Mouse (Mus musculus) neural tube, embryonic 12.5 days (tissue): ENCODE results near the gene Stoml3. TPM values are rescaled to one million over a fixed set of nuclear protein-coding genes. Genes with fewer than 3 reads are reported as not detected.

Source experiments
- ATAC-seq: fragments of 200-750 bp; cut with Nextera tagmentation; 2 replicates; pipeline ENCODE4 v1.8.0; 2017; ENCODE audit warnings: low read depth, mild to moderate bottlenecking, moderate TSS enrichment, moderate library complexity; ENCODE audit not compliant: low FRiP score
- H3K27ac ChIP-seq: fragments of 300-500 bp; sonication (generic); 2 replicates; pipeline ENCODE4 v1.5.1; 2016
- H3K27me3 ChIP-seq: fragments of 300-500 bp; sonication (generic); replicated peaks from 2 replicates; pipeline ENCODE4 v1.6.1; 2016; ENCODE audit warnings: mild to moderate bottlenecking
- H3K36me3 ChIP-seq: fragments of 300-500 bp; sonication (generic); 2 replicates; pipeline ENCODE4 v1.6.1; 2016; ENCODE audit warnings: mild to moderate bottlenecking
- H3K4me1 ChIP-seq: fragments of 300-500 bp; sonication (generic); 2 replicates; pipeline ENCODE4 v1.6.1; 2016
- H3K4me2 ChIP-seq: fragments of 300-500 bp; sonication (generic); replicated peaks from 2 replicates; pipeline ENCODE4 v1.6.1; 2016; ENCODE audit warnings: mild to moderate bottlenecking
- H3K4me3 ChIP-seq: fragments of 300-500 bp; sonication (generic); 2 replicates; pipeline ENCODE4 v1.5.1; 2016
- H3K9ac ChIP-seq: fragments of 300-500 bp; sonication (generic); 2 replicates; pipeline ENCODE4 v1.6.1; 2016; ENCODE audit warnings: mild to moderate bottlenecking
- H3K9me3 ChIP-seq: fragments of 300-500 bp; sonication (generic); 2 replicates; pipeline ENCODE4 v1.6.1; 2016; ENCODE audit warnings: mild to moderate bottlenecking
- WGBS: fragments of 180-500 bp; shearing (Covaris S2); methylation state at CpG from one replicate; pipeline ENCODE4 v1.1.7; 2016; 5-methylcytosine and 5-hydroxymethylcytosine counted together
- polyA plus RNA-seq: library from polyadenylated mRNA; unstranded; fragments of >200 nt; fragmentation: Nextera tagmentation; extraction: Ambion mirVana; gene quantifications from 2 replicates; pipeline ENCODE4 v1.2.1, GENCODE M21; 2016

The Stoml3 gene
- 0.14 TPM in 1 of 2 replicates, not detected in the other for polyA plus RNA-seq

DNA sequence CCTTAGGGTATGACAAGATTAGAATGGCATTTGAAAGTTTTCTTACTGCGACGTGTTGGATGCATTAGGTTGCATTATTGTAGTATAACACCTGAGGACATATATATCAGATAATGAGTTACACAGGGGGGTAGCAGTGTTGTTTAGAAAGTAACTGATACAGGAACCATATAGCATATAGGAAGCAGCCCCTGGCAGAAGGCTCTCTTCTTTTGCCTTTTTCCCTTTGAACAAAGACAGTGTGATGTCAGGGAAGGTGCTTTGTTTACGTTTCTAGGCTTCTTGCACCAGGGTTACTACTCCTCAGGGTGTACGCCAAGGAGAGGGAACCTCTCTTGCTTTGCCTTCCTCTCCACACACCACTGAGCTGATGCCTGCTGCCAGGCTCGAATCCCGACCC, at the start of gene Stoml3:
Stoml3 (plus strand) TSS at position 301 of the 400 bp plus-strand sequence.
- Histone ChIP-seq H3K9ac (no peak within 1 kb of the TSS), H3K9me3 (no peaks in the 10 kb centered on the region), H3K36me3 (no peaks in the 10 kb centered on the region), H3K27me3 (no peaks in the 10 kb centered on the region), H3K4me3 (no peak within 1 kb of the TSS), H3K27ac (no peak within 1 kb of the TSS), H3K4me1 (no peaks in the 10 kb centered on the region), H3K4me2 (no peak within 1 kb of the TSS)
- ATAC-seq: no peak
- 83% methylated on average over 6 of the region's 6 CpGs for WGBS

DNA sequence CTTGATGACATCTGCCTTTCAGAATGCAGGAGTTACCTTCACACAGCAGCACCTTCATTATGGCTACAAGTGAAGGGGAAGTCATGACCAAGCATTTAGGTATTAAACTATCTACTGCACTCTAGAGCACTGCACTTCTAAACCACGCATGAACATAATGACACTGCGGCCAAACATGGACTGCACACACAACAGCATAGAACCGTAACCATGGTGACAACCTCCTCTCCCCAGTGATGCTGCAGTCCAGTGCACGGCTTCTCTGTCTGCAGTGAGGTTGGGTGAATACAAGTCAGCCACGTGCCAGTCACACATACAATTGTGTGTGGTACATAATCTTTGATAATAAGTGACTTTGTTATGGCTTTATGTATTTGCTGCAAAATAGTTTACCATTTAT, 42.9 kb upstream of the Stoml3 start:
- ATAC-seq: peak; percentile 70; the same call in 1 of the 2 replicates
- Histone ChIP-seq H3K9me3 (no peaks in the 10 kb centered on the region), H3K4me3 (no peak overlapping the region), H3K4me2 (no peak overlapping the region), H3K36me3 (peaks cover 5% of the 10 kb centered on the region; the same call in 1 of the 2 replicates), H3K9ac (no peak overlapping the region), H3K27me3 (no peaks in the 10 kb centered on the region), H3K4me1 (no peaks in the 10 kb centered on the region), H3K27ac (no peak overlapping the region)
- 61% methylated on average over 5 of the region's 5 CpGs for WGBS

DNA sequence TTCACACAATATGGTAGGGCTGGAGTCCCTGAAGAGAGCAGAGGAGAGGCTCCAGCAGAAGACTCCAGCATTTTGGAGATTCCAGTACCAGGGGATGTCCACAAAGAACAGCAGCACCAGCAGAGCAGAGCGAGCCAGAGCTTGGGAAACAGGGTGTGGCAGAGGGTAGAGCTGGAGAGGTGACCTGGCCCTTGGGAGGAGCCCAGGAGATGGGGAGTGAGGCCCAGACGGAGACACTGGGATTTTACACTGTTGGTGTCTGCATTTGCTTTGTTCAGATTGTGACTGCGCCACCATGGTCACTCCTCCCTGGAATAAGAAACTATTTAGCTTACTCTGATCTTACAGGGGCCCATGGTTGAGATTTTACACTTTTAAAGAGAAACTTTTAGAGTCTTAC, 41.7 kb upstream of the Stoml3 start:
- ATAC-seq: no peak
- Histone ChIP-seq H3K27ac (no peak overlapping the region), H3K4me2 (no peak overlapping the region), H3K4me3 (no peak overlapping the region), H3K4me1 (no peaks in the 10 kb centered on the region), H3K9ac (no peak overlapping the region), H3K27me3 (no peaks in the 10 kb centered on the region), H3K9me3 (no peaks in the 10 kb centered on the region), H3K36me3 (peaks cover 16% of the 10 kb centered on the region; the same call in 1 of the 2 replicates)
- WGBS: 83% methylated on average over 3 of the region's 3 CpGs

DNA sequence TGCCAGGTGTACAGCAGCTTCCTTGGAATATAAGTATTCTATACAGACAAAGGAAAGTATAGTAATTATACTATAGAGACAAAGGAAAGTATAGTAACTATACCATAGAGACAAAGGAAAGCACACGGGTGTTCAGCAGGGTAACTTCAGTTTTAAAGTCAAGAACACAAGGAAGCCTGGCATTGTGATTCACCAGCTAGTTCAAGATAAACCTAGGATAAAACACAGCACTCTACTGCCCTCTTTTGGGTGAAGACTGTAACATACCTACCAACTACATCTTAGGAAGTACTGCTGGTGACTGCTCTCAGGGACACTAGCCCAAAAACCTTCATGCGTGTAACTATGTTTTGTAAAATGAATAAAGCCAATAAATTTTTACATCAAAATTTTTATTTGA, 40.2 kb upstream of the Stoml3 start:
- Histone ChIP-seq H3K27ac (no peak overlapping the region), H3K27me3 (no peaks in the 10 kb centered on the region), H3K9ac (no peak overlapping the region), H3K4me1 (no peaks in the 10 kb centered on the region), H3K9me3 (no peaks in the 10 kb centered on the region), H3K36me3 (peaks cover 30% of the 10 kb centered on the region; the same call in 1 of the 2 replicates), H3K4me3 (no peak overlapping the region), H3K4me2 (no peak overlapping the region)
- 32% methylated on average over 2 of the region's 2 CpGs for WGBS
- ATAC-seq: peak; percentile 63

DNA sequence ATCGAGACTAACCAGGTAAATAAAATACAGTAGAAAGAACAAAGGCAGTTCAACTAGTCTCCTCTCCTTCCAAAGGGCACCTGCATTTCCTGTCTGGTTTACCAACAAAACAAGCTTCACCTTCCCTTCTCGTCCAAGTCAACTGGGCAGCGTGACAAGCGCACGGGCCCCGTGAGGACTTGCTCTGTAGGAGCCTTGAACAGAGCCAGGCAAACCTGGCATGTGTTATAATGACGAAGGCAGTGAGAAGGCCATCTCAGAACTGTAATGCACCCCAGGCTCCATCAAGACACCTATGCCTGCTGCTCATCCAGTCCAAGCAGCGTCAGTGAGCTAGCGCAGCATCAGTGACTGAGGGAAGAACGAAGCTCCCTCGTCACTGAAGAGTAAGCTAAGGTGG, 37.8 kb upstream of the Stoml3 start:
- ATAC-seq: no peak
- peaks cover 53% of the 10 kb centered on the region for H3K36me3 ChIP-seq

DNA sequence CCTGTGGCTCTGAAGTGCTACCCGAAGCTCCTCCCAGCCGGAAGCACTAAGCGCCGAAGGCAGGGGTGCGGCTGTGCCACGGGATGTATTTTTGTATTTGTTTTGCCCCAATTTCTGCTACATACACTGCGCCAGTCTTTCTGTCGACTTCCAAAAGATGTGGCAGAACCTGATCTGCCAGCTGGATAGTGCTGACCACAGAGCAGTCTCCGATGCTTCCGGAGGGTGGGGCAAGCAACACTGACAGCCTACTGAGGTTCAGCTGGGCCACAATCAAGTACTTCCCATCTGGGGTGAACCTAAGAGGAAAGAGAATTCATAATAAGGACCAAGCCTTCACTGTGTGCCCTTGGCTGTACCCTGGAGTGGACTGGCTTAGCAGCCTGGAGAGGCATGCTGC, 36.1 kb upstream of the Stoml3 start:
- H3K36me3 ChIP-seq: peaks cover 69% of the 10 kb centered on the region
- no peaks in the 10 kb centered on the region for H3K4me1 ChIP-seq
- H3K4me3 ChIP-seq: no peak overlapping the region
- H3K27ac ChIP-seq: no peak overlapping the region
- ATAC-seq: no peak
- no peaks in the 10 kb centered on the region for H3K27me3 ChIP-seq
- no peaks in the 10 kb centered on the region for H3K9me3 ChIP-seq
- H3K4me2 ChIP-seq: no peak overlapping the region
- 94% methylated on average over 10 of the region's 10 CpGs for WGBS
- H3K9ac ChIP-seq: no peak overlapping the region

More for the DNA sequence above, 37.8 kb upstream of the Stoml3 start:
- H3K4me1 ChIP-seq: no peaks in the 10 kb centered on the region
- no peaks in the 10 kb centered on the region for H3K9me3 ChIP-seq
- no peaks in the 10 kb centered on the region for H3K27me3 ChIP-seq
- H3K27ac ChIP-seq: no peak overlapping the region
- WGBS: 92% methylated on average over 11 of the region's 11 CpGs
- no peak overlapping the region for H3K4me3 ChIP-seq
- H3K9ac ChIP-seq: no peak overlapping the region
- no peak overlapping the region for H3K4me2 ChIP-seq

DNA sequence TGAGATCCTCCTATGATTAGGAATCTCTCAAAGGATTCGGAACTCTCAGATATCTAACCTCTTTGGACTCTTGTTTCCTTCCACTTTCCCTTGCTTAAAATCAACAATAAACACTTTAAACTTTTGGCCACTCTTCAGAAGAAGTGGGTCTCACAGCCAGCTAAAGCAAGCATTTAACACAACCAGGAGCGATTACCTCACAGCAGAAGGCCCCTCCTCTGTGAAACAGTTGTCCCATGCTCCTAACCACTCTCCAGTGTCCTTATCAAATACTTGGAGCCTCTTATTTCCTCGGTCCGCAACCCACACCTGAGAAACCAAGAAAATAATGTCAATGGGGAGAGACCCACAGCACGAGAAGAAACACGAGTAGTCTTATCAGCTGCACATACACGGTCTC, 35.1 kb upstream of the Stoml3 start:
- H3K27ac ChIP-seq: no peak overlapping the region
- peaks cover 77% of the 10 kb centered on the region for H3K36me3 ChIP-seq
- H3K4me1 ChIP-seq: no peaks in the 10 kb centered on the region
- no peak overlapping the region for H3K9ac ChIP-seq
- H3K4me3 ChIP-seq: no peak overlapping the region
- H3K27me3 ChIP-seq: no peaks in the 10 kb centered on the region
- no peak for ATAC-seq
- 94% methylated on average over 7 of the region's 7 CpGs for whole genome bisulfite sequencing
- H3K4me2 ChIP-seq: no peak overlapping the region
- no peaks in the 10 kb centered on the region for H3K9me3 ChIP-seq

DNA sequence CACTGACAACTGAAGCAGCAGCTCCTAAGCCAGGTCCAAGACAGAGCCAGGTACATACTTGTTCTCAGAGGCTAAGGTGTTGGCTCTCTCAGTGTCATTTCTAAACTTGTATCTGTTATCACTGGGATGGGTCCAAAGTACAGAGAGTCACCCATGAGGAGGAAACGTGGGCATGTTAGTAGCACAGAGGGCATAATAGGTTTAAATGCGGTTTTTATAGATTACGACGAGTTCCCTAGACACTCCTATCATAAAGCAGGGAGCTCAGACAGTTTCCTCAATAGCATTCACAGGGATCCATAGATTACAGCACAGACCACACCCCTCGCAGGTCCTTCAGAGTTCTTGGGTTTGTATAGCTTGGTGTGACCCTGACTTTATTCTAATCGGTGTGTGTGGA, 34.4 kb upstream of the Stoml3 start:
- no peak overlapping the region for H3K27ac ChIP-seq
- H3K27me3 ChIP-seq: no peaks in the 10 kb centered on the region
- H3K4me3 ChIP-seq: no peak overlapping the region
- H3K9me3 ChIP-seq: no peaks in the 10 kb centered on the region
- H3K36me3 ChIP-seq: peaks cover 81% of the 10 kb centered on the region
- WGBS: 92% methylated on average over 6 of the region's 6 CpGs
- no peak for ATAC-seq
- no peak overlapping the region for H3K9ac ChIP-seq
- H3K4me1 ChIP-seq: no peaks in the 10 kb centered on the region
- H3K4me2 ChIP-seq: no peak overlapping the region

DNA sequence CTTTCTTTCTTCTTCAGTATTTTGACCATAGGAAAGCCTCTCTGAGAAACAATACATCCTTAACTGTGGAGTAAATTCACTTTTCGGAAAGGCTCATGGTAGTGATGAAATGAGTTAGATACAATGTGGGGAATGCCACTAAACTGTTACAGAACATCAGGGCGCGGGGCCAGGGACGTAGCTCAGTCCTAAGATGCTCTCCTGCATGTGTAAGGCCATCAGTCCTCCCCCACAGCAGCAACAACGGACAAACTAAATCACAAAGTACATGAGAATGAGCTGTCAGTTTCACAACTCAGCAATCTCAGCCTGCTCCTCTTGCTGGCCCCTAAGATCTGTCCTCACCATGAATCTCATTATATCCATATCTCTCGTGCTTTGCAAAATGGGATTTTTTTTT, 33.9 kb upstream of the Stoml3 start:
- 93% methylated on average over 6 of the region's 6 CpGs for WGBS
- no peak for ATAC-seq

DNA sequence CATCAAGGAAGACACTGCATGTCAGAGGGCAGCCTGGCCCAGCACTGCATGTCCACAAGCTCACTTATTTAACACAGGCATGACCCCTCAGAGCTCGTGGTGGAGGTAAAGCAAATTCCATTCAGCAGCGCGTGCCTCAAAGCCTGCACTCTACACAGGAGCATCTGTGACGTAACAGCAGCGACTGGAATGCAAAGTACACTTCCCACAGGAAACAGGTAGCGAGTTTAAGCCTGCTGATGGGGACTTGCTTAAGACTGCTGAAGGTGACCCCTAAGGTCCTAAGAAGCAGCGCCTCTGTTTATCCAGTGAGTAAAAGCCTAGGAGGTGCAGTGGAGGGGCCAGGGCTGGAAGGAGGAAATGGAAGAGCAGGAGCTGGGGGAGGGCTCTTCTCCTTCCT, 33.5 kb upstream of the Stoml3 start:
- H3K27ac ChIP-seq: no peak overlapping the region

More for the DNA sequence above, 33.9 kb upstream of the Stoml3 start:
- Histone ChIP-seq H3K9me3 (no peaks in the 10 kb centered on the region), H3K27ac (no peak overlapping the region), H3K4me2 (no peak overlapping the region), H3K4me1 (no peaks in the 10 kb centered on the region), H3K9ac (no peak overlapping the region), H3K4me3 (no peak overlapping the region), H3K36me3 (peaks cover 83% of the 10 kb centered on the region), H3K27me3 (no peaks in the 10 kb centered on the region)

DNA sequence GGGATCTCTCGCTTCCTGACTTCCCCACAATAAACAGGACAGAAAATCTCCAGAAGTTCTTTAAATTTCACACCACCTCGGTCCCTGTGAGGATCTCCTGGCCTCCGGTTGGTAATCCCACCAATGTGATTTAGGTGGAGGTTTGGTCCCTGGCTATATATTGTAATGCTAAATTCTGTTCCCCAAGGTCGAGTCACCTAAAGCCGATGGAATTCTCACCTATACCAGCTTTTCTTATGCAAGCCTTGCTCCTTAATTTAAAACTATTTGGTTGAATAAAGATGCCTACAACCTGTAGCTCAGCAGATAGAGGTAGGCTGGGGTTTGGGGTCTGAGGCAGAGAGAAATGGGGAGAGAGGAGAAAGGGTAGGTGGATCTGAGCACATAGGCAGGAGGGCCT, 30.7 kb upstream of the Stoml3 start:
- no peak for ATAC-seq
- WGBS: 70% methylated on average over 5 of the region's 5 CpGs

More for the DNA sequence above, 33.5 kb upstream of the Stoml3 start:
- H3K9me3 ChIP-seq: no peaks in the 10 kb centered on the region
- peaks cover 84% of the 10 kb centered on the region for H3K36me3 ChIP-seq
- no peaks in the 10 kb centered on the region for H3K4me1 ChIP-seq
- H3K27me3 ChIP-seq: no peaks in the 10 kb centered on the region
- no peak overlapping the region for H3K9ac ChIP-seq
- no peak overlapping the region for H3K4me2 ChIP-seq
- ATAC-seq: no peak
- WGBS: 88% methylated on average over 7 of the region's 7 CpGs
- no peak overlapping the region for H3K4me3 ChIP-seq

DNA sequence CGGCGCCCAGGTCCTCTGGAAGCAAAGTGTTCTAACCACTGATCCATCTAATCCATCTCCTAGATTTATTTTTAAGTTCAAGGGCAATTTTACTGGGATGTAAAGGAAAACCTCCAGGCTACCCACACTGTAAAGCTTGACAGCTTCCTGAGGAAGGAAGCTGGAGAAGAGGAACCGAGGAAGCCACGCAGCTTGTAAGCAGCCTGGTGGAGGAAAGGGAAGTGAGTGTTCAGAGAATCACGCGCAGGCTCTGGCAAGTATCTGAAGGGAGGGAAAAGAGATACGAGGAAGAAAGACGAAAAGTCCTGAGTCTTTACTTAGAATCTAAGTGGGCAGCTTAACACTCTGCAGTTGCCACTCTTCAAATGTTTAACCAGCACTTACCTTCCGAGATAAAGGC, 28.3 kb upstream of the Stoml3 start:
- Histone ChIP-seq H3K27ac (no peak overlapping the region), H3K9me3 (no peaks in the 10 kb centered on the region), H3K36me3 (peaks cover 39% of the 10 kb centered on the region), H3K4me2 (no peak overlapping the region), H3K4me3 (no peak overlapping the region), H3K27me3 (no peaks in the 10 kb centered on the region), H3K4me1 (peaks cover 13% of the 10 kb centered on the region; the same call in 1 of the 2 replicates), H3K9ac (no peak overlapping the region)
- WGBS: 89% methylated on average over 9 of the region's 9 CpGs
- no peak for ATAC-seq

More for the DNA sequence above, 30.7 kb upstream of the Stoml3 start:
- Histone ChIP-seq H3K4me3 (no peak overlapping the region), H3K36me3 (peaks cover 61% of the 10 kb centered on the region), H3K27ac (no peak overlapping the region), H3K4me2 (no peak overlapping the region), H3K4me1 (peaks cover 8% of the 10 kb centered on the region; the same call in 1 of the 2 replicates), H3K9me3 (no peaks in the 10 kb centered on the region), H3K27me3 (no peaks in the 10 kb centered on the region), H3K9ac (no peak overlapping the region)

DNA sequence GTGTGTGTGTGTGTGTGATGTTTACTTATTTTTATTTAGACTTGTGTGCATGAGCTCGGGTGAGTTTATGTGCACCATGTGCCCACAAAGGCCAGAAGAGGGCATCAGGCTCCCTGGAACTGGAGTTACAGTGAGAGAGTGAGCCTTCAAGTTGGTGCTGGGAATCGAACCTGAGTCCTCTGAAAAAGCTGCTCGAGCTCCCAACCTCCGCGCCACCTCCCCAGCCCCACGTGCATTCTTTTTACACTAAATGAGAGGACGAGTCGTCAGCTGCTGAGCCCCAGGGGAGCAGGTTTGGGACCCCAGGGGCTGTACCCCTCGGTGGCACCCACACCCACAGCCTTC, 25.8 kb upstream of the Stoml3 start:
- no peaks in the 10 kb centered on the region for H3K27me3 ChIP-seq
- no peaks in the 10 kb centered on the region for H3K9me3 ChIP-seq
- WGBS: 12% methylated on average over 9 of the region's 9 CpGs
- peak overlapping the region; percentile 68 for H3K27ac ChIP-seq
- H3K9ac ChIP-seq: peak overlapping the region; percentile 82
- H3K4me1 ChIP-seq: peaks cover 32% of the 10 kb centered on the region
- H3K4me2 ChIP-seq: peak overlapping the region; percentile 84
- peak overlapping the region; percentile 85 for H3K4me3 ChIP-seq
- peaks cover 14% of the 10 kb centered on the region for H3K36me3 ChIP-seq
- ATAC-seq: no peak
